Mouse (Mus musculus) midbrain, embryonic 13.5 days (tissue): Measurements from ENCODE around the gene Gnat2. TPM values are rescaled to one million over a fixed set of nuclear protein-coding genes. Genes with fewer than 3 reads are reported as not detected.

ENCODE experiments used
- ATAC-seq: fragments of 200-750 bp; cut with Nextera tagmentation; 2 replicates; pipeline ENCODE4 v1.8.0; 2017; ENCODE audit warnings: mild to moderate bottlenecking, moderate TSS enrichment, moderate library complexity
- H3K27ac ChIP-seq: fragments of 300-500 bp; sonication (generic); 2 replicates; pipeline ENCODE4 v1.5.1; 2015; ENCODE audit warnings: inconsistent platforms, mild to moderate bottlenecking, moderate library complexity
- H3K27me3 ChIP-seq: fragments of 300-500 bp; sonication (generic); 2 replicates; pipeline ENCODE4 v1.6.1; 2015; ENCODE audit warnings: mild to moderate bottlenecking, inconsistent platforms
- H3K36me3 ChIP-seq: fragments of 300-500 bp; sonication (generic); 2 replicates; pipeline ENCODE4 v1.6.1; 2015; ENCODE audit warnings: mild to moderate bottlenecking, inconsistent platforms
- H3K4me1 ChIP-seq: fragments of 300-500 bp; sonication (generic); replicated peaks from 2 replicates; pipeline ENCODE4 v1.6.1; 2015; ENCODE audit warnings: inconsistent platforms
- H3K4me2 ChIP-seq: fragments of 300-500 bp; sonication (generic); replicated peaks from 2 replicates; pipeline ENCODE4 v1.6.1; 2015; ENCODE audit warnings: moderate library complexity, mild to moderate bottlenecking, inconsistent platforms
- H3K4me3 ChIP-seq: fragments of 300-500 bp; sonication (generic); replicated peaks from 2 replicates; pipeline ENCODE4 v1.5.1; 2015; ENCODE audit warnings: mild to moderate bottlenecking, inconsistent platforms
- H3K9ac ChIP-seq: fragments of 300-500 bp; sonication (generic); replicated peaks from 2 replicates; pipeline ENCODE4 v1.6.1; 2015; ENCODE audit warnings: mild to moderate bottlenecking, inconsistent platforms
- H3K9me3 ChIP-seq: fragments of 300-500 bp; sonication (generic); 2 replicates; pipeline ENCODE4 v1.6.1; 2016; ENCODE audit warnings: mild to moderate bottlenecking, inconsistent platforms
- WGBS: fragments of 180-500 bp; shearing (Covaris S2); methylation state at CpG from one replicate; pipeline ENCODE4 v1.1.7; 2015; 5-methylcytosine and 5-hydroxymethylcytosine counted together
- polyA plus RNA-seq: library from polyadenylated mRNA; unstranded; fragments of >200 nt; fragmentation: Nextera tagmentation; extraction: Ambion mirVana; gene quantifications from 2 replicates; pipeline ENCODE4 v1.2.1, GENCODE M21; 2015

The Gnat2 gene
- polyA plus RNA-seq, 1 experiment from 2014 or later = 0.43 TPM

- Histone ChIP-seq H3K36me3 (peaks cover 9% of the 10 kb centered on the region), H3K4me1 (peaks cover 12% of the 10 kb centered on the region), H3K9ac (no peak overlapping the region), H3K27ac (no peak overlapping the region), H3K4me3 (no peak overlapping the region), H3K9me3 (no peaks in the 10 kb centered on the region), H3K4me2 (no peak overlapping the region), H3K27me3 (no peaks in the 10 kb centered on the region)
- ATAC-seq = no peak
- 82% methylated on average over 13 of the region's 13 CpGs for WGBS
These were observed 23.2 kb upstream of the Gnat2 start for GRCm38 (mm10) chr3:108069231-108069870.

DNA sequence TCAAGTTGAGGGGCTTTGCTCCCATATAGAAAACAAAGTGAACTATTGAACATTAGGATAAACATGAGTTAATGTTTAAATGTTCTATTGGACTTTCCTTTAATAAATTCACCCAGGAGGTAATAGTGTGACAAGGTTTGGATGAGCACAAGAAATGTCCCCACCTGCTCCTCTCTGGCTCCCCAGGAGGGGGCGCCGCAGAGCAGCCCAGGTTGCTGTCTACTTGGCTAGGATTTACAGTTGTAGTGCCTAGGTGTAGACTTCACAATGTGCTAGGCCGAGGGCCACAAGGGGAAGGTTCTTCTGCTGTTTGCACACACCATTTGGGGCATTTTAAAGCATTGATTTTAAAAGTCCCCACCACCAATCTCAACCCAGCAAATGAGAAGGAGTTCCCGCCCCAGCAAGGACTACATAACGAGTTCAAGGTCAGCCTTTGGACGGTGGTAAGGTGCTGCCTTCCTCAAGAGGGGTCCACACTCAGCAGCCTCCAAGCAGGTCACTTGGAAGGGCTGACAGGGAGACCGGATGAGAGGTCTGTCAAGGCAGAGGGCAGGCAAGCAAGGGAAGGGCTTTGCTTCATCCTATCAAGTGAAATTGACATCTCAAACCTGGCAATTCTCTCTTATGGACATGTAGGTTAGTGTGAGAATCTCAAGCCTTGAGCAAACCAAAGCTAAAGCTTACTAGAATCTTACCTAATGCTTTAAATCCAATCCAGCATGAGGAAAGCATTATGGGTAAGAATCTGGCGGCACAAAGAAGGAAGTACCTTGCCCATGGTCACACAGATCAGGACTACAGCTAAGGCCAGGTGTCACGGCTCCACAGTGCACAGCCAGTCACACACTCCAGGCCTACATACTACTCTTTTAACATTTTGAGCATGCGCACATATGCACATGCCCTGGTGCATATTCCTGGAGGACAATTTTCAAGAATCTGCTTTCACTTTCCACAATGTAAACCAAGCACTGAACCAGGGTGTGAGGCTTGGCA, 22.0 kb upstream of the Gnat2 start:
- Histone ChIP-seq H3K4me3 (no peak overlapping the region), H3K4me1 (peaks cover 12% of the 10 kb centered on the region), H3K27me3 (no peaks in the 10 kb centered on the region), H3K9ac (no peak overlapping the region), H3K27ac (no peak overlapping the region), H3K4me2 (no peak overlapping the region), H3K9me3 (no peaks in the 10 kb centered on the region), H3K36me3 (peaks cover 21% of the 10 kb centered on the region)
- no peak for ATAC-seq
- WGBS = 67% methylated on average over 10 of the region's 10 CpGs

DNA sequence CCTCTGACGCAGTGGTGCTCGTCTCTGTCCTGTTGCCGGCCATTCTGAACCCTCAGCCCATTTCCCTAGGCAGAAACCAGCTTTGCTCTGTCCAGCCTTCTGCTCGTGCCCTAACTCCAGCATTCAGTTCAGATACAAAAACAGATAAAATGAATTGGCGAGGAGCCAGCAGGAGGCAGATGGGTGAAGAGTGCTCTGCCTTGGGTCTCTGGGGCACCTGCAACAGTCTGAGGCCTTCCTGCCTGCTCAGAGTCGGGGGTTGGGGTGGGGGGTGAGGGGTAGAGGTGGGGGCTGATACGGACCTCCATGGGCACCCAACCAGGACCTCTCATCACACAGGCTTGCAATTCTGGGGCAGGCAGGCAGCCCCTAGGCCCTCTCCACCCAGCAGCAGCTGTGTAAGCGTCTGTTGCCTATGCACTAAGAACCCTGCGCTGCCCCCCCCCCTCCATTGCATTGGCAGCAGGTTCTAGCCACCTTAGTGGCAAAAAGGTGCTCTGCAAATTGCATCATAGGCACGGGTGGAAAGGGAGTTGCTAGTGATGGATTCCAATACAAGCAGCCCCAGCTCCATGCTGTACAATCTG, 19.5 kb upstream of the Gnat2 start:
- peaks cover 45% of the 10 kb centered on the region for H3K36me3 ChIP-seq
- ATAC-seq = peak; percentile 53
- H3K4me2 ChIP-seq = no peak overlapping the region
- H3K27ac ChIP-seq = peak overlapping the region; percentile 30; the same call in 1 of the 2 replicates
- H3K27me3 ChIP-seq = no peaks in the 10 kb centered on the region
- H3K4me1 ChIP-seq = peaks cover 12% of the 10 kb centered on the region
- no peaks in the 10 kb centered on the region for H3K9me3 ChIP-seq
- no peak overlapping the region for H3K4me3 ChIP-seq
- WGBS = 66% methylated on average over 10 of the region's 10 CpGs
- H3K9ac ChIP-seq = no peak overlapping the region

- ATAC-seq = no peak
- no peak overlapping the region for H3K4me2 ChIP-seq
- no peaks in the 10 kb centered on the region for H3K27me3 ChIP-seq
- H3K4me1 ChIP-seq = peaks cover 20% of the 10 kb centered on the region
- H3K4me3 ChIP-seq = no peak overlapping the region
- peaks cover 69% of the 10 kb centered on the region for H3K36me3 ChIP-seq
- no peak overlapping the region for H3K27ac ChIP-seq
- H3K9me3 ChIP-seq = no peaks in the 10 kb centered on the region
- 92% methylated on average over 9 of the region's 9 CpGs for WGBS
- H3K9ac ChIP-seq = no peak overlapping the region
These were observed 15.8 kb upstream of the Gnat2 start for GRCm38 (mm10) chr3:108076836-108077235.

DNA sequence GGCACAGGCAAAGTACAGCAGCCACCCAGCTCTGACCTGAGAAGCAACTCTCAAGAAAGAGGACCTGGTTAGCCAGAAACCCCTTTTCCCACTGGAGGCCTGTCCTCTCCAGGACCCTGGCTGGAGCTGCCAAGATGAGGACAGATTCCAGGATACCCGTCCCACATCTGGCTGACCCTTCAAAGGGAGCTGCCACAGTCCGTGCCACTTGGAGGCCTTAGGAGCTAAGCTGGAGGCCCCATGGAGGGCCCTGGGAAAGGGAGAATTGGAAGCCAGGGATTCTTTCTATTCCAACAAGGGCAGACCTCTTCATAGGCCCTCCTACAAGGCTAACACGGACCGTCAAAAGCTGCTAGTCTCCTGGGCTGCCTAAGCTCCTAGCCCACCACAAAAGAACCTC, 10.9 kb upstream of the Gnat2 start:
- no peaks in the 10 kb centered on the region for H3K9me3 ChIP-seq
- peak overlapping the region; percentile 38 for H3K4me2 ChIP-seq
- peaks cover 37% of the 10 kb centered on the region for H3K36me3 ChIP-seq
- peak overlapping the region; percentile 30; the same call in 1 of the 2 replicates for H3K27ac ChIP-seq
- no peak overlapping the region; the same call in 1 of the 2 replicates for H3K4me3 ChIP-seq
- no peaks in the 10 kb centered on the region for H3K27me3 ChIP-seq
- 59% methylated on average over 4 of the region's 4 CpGs for WGBS
- peak overlapping the region; percentile 44 for H3K9ac ChIP-seq
- H3K4me1 ChIP-seq = peaks cover 56% of the 10 kb centered on the region
- no peak for ATAC-seq

GRCm38 (mm10) chr3:108082251-108082875, 10.2 kb upstream of the Gnat2 start:
- peak overlapping the region; percentile 44 for H3K9ac ChIP-seq
- peak overlapping the region; percentile 38 for H3K4me2 ChIP-seq

DNA sequence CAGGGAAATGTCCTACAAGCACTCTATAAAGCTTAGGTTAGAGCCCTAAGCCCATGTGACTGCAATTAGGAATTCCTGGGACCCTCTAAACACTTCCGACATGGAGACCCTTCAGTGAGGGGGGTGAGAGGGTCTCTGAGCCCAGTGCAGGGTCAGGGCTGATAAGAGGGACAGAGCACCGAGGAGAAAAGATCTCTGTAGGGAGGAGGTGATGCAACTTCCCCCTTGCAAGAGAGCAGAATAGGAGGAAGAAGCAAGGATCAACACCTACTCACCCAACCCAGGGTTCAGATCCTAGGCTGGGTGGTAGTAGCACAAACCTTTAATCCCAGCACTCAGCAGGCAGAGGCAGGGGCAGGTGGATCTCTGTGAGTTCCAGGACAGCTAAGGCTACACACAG, 9.4 kb upstream of the Gnat2 start:
- WGBS = 57% methylated on average over 2 of the region's 2 CpGs
- H3K4me2 ChIP-seq = 0 out of 2 replicates have a peak overlapping the region, but pooled peaks have one; percentile 38
- ATAC-seq = no peak
- H3K27ac ChIP-seq = no peak overlapping the region
- H3K9me3 ChIP-seq = no peaks in the 10 kb centered on the region
- no peaks in the 10 kb centered on the region for H3K27me3 ChIP-seq
- peaks cover 25% of the 10 kb centered on the region for H3K36me3 ChIP-seq
- H3K4me3 ChIP-seq = no peak overlapping the region
- H3K4me1 ChIP-seq = peaks cover 58% of the 10 kb centered on the region
- peak overlapping the region; percentile 20; the same call in 1 of the 2 replicates for H3K9ac ChIP-seq

More at GRCm38 (mm10) chr3:108082251-108082875, 10.2 kb upstream of the Gnat2 start:
- peak overlapping the region; percentile 30; the same call in 1 of the 2 replicates for H3K27ac ChIP-seq
- H3K9me3 ChIP-seq = no peaks in the 10 kb centered on the region
- ATAC-seq = no peak
- no peaks in the 10 kb centered on the region for H3K27me3 ChIP-seq
- WGBS = 67% methylated on average over 1 of the region's 1 CpGs
- peaks cover 30% of the 10 kb centered on the region for H3K36me3 ChIP-seq
- peaks cover 58% of the 10 kb centered on the region for H3K4me1 ChIP-seq
- no peak overlapping the region; the same call in 1 of the 2 replicates for H3K4me3 ChIP-seq

GRCm38 (mm10) chr3:108083904-108084407, 8.6 kb upstream of the Gnat2 start:
- Histone ChIP-seq H3K4me2 (peak overlapping the region; percentile 99), H3K27me3 (no peaks in the 10 kb centered on the region), H3K27ac (no peak overlapping the region; the same call in 1 of the 2 replicates), H3K4me3 (0 out of 2 replicates have a peak overlapping the region, but pooled peaks have one; percentile 66), H3K9ac (no peak overlapping the region), H3K36me3 (peaks cover 18% of the 10 kb centered on the region), H3K9me3 (no peaks in the 10 kb centered on the region), H3K4me1 (peaks cover 58% of the 10 kb centered on the region)
- 80% methylated on average over 4 of the region's 4 CpGs for WGBS
- ATAC-seq = no peak

GRCm38 (mm10) chr3:108084767-108085270, 7.8 kb upstream of the Gnat2 start:
- peaks cover 10% of the 10 kb centered on the region for H3K36me3 ChIP-seq
- peaks cover 58% of the 10 kb centered on the region for H3K4me1 ChIP-seq
- H3K9ac ChIP-seq = peak overlapping the region; percentile 80
- H3K4me3 ChIP-seq = peak overlapping the region; percentile 66
- no peaks in the 10 kb centered on the region for H3K9me3 ChIP-seq
- 15% methylated on average over 13 of the region's 13 CpGs for WGBS
- H3K4me2 ChIP-seq = peak overlapping the region; percentile 99
- ATAC-seq = peak; percentile 49
- H3K27me3 ChIP-seq = no peaks in the 10 kb centered on the region
- peak overlapping the region; percentile 88 for H3K27ac ChIP-seq

- peaks cover 5% of the 10 kb centered on the region for H3K36me3 ChIP-seq
- H3K4me2 ChIP-seq = peak overlapping the region; percentile 99
- ATAC-seq = peak; percentile 91
- no peaks in the 10 kb centered on the region for H3K9me3 ChIP-seq
- H3K4me1 ChIP-seq = peaks cover 58% of the 10 kb centered on the region
- peak overlapping the region; percentile 88 for H3K27ac ChIP-seq
- H3K4me3 ChIP-seq = peak overlapping the region; percentile 66
- H3K27me3 ChIP-seq = no peaks in the 10 kb centered on the region
- peak overlapping the region; percentile 80 for H3K9ac ChIP-seq
- WGBS = 0% methylated on average over 14 of the region's 14 CpGs
These were observed 7.3 kb upstream of the Gnat2 start for GRCm38 (mm10) chr3:108085281-108085720.
